ENCODE assay signal across 8 mouse cellular contexts in genomic region chr8:95352871-95353866, GRCm38 (mm10). TPM values are rescaled to one million over a fixed set of nuclear protein-coding genes. Genes with fewer than 3 reads are reported as not detected.
A peak's percentile ranks its signal among the peaks of the same experiment; 100 is the strongest.
DNase-seq lines count a peak whose midpoint lies in the region; ATAC-seq and TF ChIP-seq lines count a peak whose summit lies in the region.

No protein-coding gene starts in this region.

- H3K4me1 ChIP-seq in thymus, adult 2 months (replicated peaks; ENCODE audit: control insufficient read depth, insufficient read depth, low read length): peaks cover 27% of the 10 kb centered on the region
- peaks cover 3% of the 10 kb centered on the region; the same call in 1 of the 2 replicates for H3K4me1 ChIP-seq in kidney, adult 2 months (ENCODE audit: control insufficient read depth, insufficient read depth, low read length)

- H3K36me3 ChIP-seq in thymus, adult 2 months (ENCODE audit: control insufficient read depth, insufficient read depth, low read length): no peaks in the 10 kb centered on the region
- H3K36me3 ChIP-seq in kidney, adult 2 months (ENCODE audit: control insufficient read depth, insufficient read depth, low read length): no peaks in the 10 kb centered on the region

- H3K27me3 ChIP-seq in thymus, adult 2 months (ENCODE audit: control insufficient read depth, insufficient read depth, low read length): peaks cover 6% of the 10 kb centered on the region
- H3K27me3 ChIP-seq in kidney, adult 2 months (replicated peaks; ENCODE audit: control insufficient read depth, insufficient read depth, low read length): no peaks in the 10 kb centered on the region

- no peak overlapping the region for H3K27ac ChIP-seq in thymus, adult 2 months (ENCODE audit: control insufficient read depth, insufficient read depth, low read length)
- no peak overlapping the region for H3K27ac ChIP-seq in kidney, adult 2 months (ENCODE audit: insufficient read depth, low read depth, low read length)

- no peak for DNase-seq in thymus, adult 2 months
- no peak for DNase-seq in thymus, postnatal 14 days
- DNase-seq in cerebellum, postnatal 14 days: peak; percentile 64 to 72
- DNase-seq in kidney, adult 2 months: peak; percentile 40
- DNase-seq in lung, postnatal 10 days: peak; percentile 70
- peak; percentile 45 for DNase-seq in right cerebral cortex, postnatal 25 days
- DNase-seq in adipocyte (ENCODE audit: low spot score): no peak

- 15% methylated on average over 62 of the region's 62 CpGs for WGBS in thymus, adult 2 months
- 11% methylated on average over 62 of the region's 62 CpGs for WGBS in kidney, adult 2 months

- peak overlapping the region; percentile 20 for H3K4me3 ChIP-seq in thymus, adult 2 months (ENCODE audit: control insufficient read depth, insufficient read depth, low read length)
- H3K4me3 ChIP-seq in kidney, adult 2 months (ENCODE audit: insufficient read depth, low read depth, low read length): peak overlapping the region; percentile 71

- TF ChIP-seq POLR2A in thymus, adult 2 months (IDR thresholded peaks at IDR 0.05; ENCODE audit: control insufficient read depth, extremely low read depth, insufficient read depth, low read length, poor library complexity): no peak
- TF ChIP-seq POLR2A in kidney, adult 2 months (IDR thresholded peaks at IDR 0.05; ENCODE audit: low read depth, low read length): no peak

- TF ChIP-seq CTCF in thymus, adult 2 months (IDR thresholded peaks at IDR 0.05; ENCODE audit: borderline replicate concordance, control insufficient read depth, extremely low read depth, insufficient read depth, low read length, poor library complexity): 0 out of 2 replicates have a peak, but pooled peaks have one; percentile 16
- TF ChIP-seq CTCF in kidney, adult 2 months (conservative IDR thresholded peaks at IDR 0.05; ENCODE audit: insufficient read depth, insufficient read length, low read depth, low read length): no peak

- peak; percentile 44 for ATAC-seq in granulocyte monocyte progenitor cell, adult 5-6 weeks (replicated peaks; ENCODE audit: poor library complexity, severe bottlenecking)

RNA-seq across cellular contexts. Expression of gene Mmp15, which starts 1.1 kb away (rescaled TPM):
- polyA plus RNA-seq in thymus, adult 2 months (2012; rRNA removed): 14.7 and 16.2 TPM in 2 replicates
- not detected in 2 replicates for total RNA-seq in granulocyte monocyte progenitor cell, adult 5-6 weeks (2014; fragmentation: Nextera tagmentation)
- 0.13 and 0.21 TPM in 2 replicates for total RNA-seq in granulocyte monocyte progenitor cell, adult 5-6 weeks (2017)
- polyA plus RNA-seq in kidney, adult 2 months (2012; rRNA removed): 5.3 and 5.6 TPM in 2 replicates

RNA-seq across cellular contexts. Expression of gene Usb1, which starts 21.1 kb away (rescaled TPM):
- 51.9 and 55.6 TPM in 2 replicates for polyA plus RNA-seq in thymus, adult 2 months (2012; rRNA removed)
- total RNA-seq in granulocyte monocyte progenitor cell, adult 5-6 weeks (2014; fragmentation: Nextera tagmentation): 41.5 and 44.1 TPM in 2 replicates
- 31.4 and 36.8 TPM in 2 replicates for total RNA-seq in granulocyte monocyte progenitor cell, adult 5-6 weeks (2017)
- 27.7 and 29.8 TPM in 2 replicates for polyA plus RNA-seq in kidney, adult 2 months (2012; rRNA removed)

RNA-seq across cellular contexts. Expression of gene Zfp319, which starts 21.4 kb away (rescaled TPM):
- 30.7 and 34.8 TPM in 2 replicates for polyA plus RNA-seq in thymus, adult 2 months (2012; rRNA removed)
- 5.4 and 6.9 TPM in 2 replicates for total RNA-seq in granulocyte monocyte progenitor cell, adult 5-6 weeks (2014; fragmentation: Nextera tagmentation)
- 1.6 and 2.2 TPM in 2 replicates for total RNA-seq in granulocyte monocyte progenitor cell, adult 5-6 weeks (2017)
- polyA plus RNA-seq in kidney, adult 2 months (2012; rRNA removed): 6.2 and 6.5 TPM in 2 replicates

RNA-seq across cellular contexts. Expression of gene Tepp, which starts 42.8 kb away (rescaled TPM):
- polyA plus RNA-seq in thymus, adult 2 months (2012; rRNA removed): 0.97 and 2.1 TPM in 2 replicates
- total RNA-seq in granulocyte monocyte progenitor cell, adult 5-6 weeks (2014; fragmentation: Nextera tagmentation): not detected in 2 replicates
- total RNA-seq in granulocyte monocyte progenitor cell, adult 5-6 weeks (2017): not detected in 2 replicates
- polyA plus RNA-seq in kidney, adult 2 months (2012; rRNA removed): 0.22 and 0.41 TPM in 2 replicates

RNA-seq across cellular contexts. Expression of gene Cngb1, which starts 46.8 kb away (rescaled TPM):
- 0.68 and 0.94 TPM in 2 replicates for polyA plus RNA-seq in thymus, adult 2 months (2012; rRNA removed)
- total RNA-seq in granulocyte monocyte progenitor cell, adult 5-6 weeks (2014; fragmentation: Nextera tagmentation): 8.2 and 8.5 TPM in 2 replicates
- 8.6 and 10.0 TPM in 2 replicates for total RNA-seq in granulocyte monocyte progenitor cell, adult 5-6 weeks (2017)
- 0.38 and 1.1 TPM in 2 replicates for polyA plus RNA-seq in kidney, adult 2 months (2012; rRNA removed)

Comparison
In these comparisons a context has a peak if more than half of its experiments do, and no peak if none do; other contexts are left out.
1. DNase-seq: peak in cerebellum, postnatal 14 days (2 of 2), kidney, adult 2 months (single experiment), lung, postnatal 10 days (single experiment) and right cerebral cortex, postnatal 25 days (single experiment); none in thymus, adult 2 months (single experiment), thymus, postnatal 14 days (single experiment) and adipocyte (single experiment).